Mouse (Mus musculus) forelimb bud, embryonic 11.5 days (tissue): ENCODE measurements around the gene Zfp967.
"Not testable (repeated sequence)": the region's sequence is repeated elsewhere in the genome, so short reads cannot be mapped to it uniquely, and the experiment has no call there.

ENCODE experiments used
- DNase-seq: peaks from one replicate; pipeline ENCODE4 v3.0.0-alpha.2; 2012; ENCODE audit warnings: low read depth, low spot score

Zfp967 gene

DNA sequence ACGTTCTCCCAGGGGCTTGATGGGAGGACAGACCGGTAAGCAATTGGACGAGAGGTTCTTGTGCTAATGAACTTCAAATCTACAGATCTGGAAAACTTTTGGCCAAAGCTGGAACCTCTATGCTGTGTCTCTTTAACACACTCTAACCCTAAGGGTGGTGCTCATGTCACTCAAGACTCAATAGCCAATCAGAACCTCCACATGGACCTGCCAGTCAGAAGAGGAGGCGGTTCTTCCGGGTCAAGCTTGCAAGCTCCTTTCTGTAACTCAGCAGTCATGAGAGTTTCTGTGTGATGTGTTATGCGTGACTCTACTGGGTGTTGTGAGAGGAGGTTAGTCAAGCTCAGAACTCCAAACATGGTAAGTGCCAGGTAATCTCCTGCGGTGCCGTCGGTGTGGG, at the start of gene Zfp967:
Zfp967 (plus strand) TSS at position 301 of the 400 bp plus-strand sequence.
- not testable (repeated sequence) for DNase-seq

DNA sequence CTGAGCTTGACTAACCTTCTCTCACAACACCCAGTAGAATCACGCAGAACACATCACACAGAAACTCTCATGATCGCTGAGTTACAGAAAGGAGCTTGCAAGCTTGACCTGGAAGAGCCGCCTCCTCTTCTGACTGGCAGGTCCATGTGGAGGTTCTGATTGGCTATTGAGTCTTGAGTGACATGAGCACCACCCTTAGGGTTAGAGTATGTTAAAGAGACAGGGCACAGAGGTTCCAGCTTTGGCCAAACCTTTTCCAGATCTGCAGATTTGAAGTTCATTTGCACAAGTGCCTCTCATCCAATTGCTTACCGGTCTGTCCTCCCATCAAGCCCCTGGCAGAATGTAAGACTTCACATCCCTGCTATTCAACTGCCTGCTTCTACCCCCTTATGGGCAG, 34.2 kb upstream of the Zfp967 start, which contains the start of gene Gm14434:
Gm14434 (minus strand) TSS at position 101 of the 400 bp plus-strand sequence.
- DNase-seq, result not testable (repeated sequence)
